Mouse (Mus musculus) megakaryocyte, embryonic 14.5 days (primary cell): ENCODE results near the gene 2610507B11Rik. TPM values are rescaled to one million over a fixed set of nuclear protein-coding genes. Genes with fewer than 3 reads are reported as not detected.

Experiments used
- H3K27me3 ChIP-seq: replicated peaks from 2 replicates; pipeline ENCODE3; 2012; ENCODE audit warnings: inconsistent platforms
- H3K36me3 ChIP-seq: replicated peaks from 2 replicates; pipeline ENCODE3; 2012; ENCODE audit warnings: low read length, inconsistent platforms, mixed read lengths
- H3K4me1 ChIP-seq: 2 replicates; pipeline ENCODE4 v1.6.1; 2012; ENCODE audit warnings: inconsistent platforms
- H3K4me3 ChIP-seq: replicated peaks from 2 replicates; pipeline ENCODE3; 2012; ENCODE audit warnings: moderate library complexity, mild to moderate bottlenecking, inconsistent platforms
- H3K9me3 ChIP-seq: 2 replicates; pipeline ENCODE4 v1.6.1; 2012; ENCODE audit warnings: inconsistent platforms
- FLI1 ChIP-seq: IDR thresholded peaks from 2 replicates; pipeline ENCODE4 v1.6.1; 2012; ENCODE audit warnings: low read length, inconsistent platforms, mixed read lengths
- GATA1 ChIP-seq: IDR thresholded peaks from 3 replicates; pipeline ENCODE4 v1.6.1; 2012; ENCODE audit warnings: mixed read lengths, low read length, inconsistent platforms, borderline replicate concordance
- polyA plus RNA-seq: library from polyadenylated mRNA; stranded (reverse); fragments of >175 nt; gene quantifications from 2 replicates; pipeline ENCODE4 v1.2.3, GENCODE M21; 2012; ENCODE audit warnings: low replicate concordance; ENCODE audit not compliant: insufficient read depth

The 2610507B11Rik gene
- polyA plus RNA-seq, 1 experiment = 39.7 TPM

DNA sequence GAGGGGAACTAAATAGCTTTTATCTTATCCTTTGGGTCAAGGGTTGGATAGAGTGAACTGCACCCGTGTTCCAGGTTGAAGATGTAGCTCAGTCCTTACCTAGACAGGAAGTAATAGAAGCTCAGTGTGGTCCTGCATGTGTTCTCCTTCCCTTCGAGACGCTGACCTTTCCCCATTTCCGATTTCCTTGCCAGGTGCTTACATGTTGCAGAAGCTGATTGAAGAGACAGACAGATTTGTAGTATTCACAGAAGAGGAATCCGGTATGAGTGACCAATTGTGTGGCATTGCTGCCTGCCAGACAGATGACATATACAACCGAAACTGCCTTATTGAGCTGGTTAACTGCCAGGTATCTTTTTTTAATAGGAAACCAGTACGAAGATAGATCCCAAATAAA lies 17.3 kb downstream of the 2610507B11Rik start:
- TF ChIP-seq FLI1 (no peak), GATA1 (no peak)
- Histone ChIP-seq H3K9me3 (no peaks in the 10 kb centered on the region), H3K27me3 (no peaks in the 10 kb centered on the region), H3K4me1 (0 out of 2 replicates have a peak, but pooled peaks cover 7% of the 10 kb centered on the region), H3K4me3 (no peak overlapping the region), H3K36me3 (peaks cover 99% of the 10 kb centered on the region)

DNA sequence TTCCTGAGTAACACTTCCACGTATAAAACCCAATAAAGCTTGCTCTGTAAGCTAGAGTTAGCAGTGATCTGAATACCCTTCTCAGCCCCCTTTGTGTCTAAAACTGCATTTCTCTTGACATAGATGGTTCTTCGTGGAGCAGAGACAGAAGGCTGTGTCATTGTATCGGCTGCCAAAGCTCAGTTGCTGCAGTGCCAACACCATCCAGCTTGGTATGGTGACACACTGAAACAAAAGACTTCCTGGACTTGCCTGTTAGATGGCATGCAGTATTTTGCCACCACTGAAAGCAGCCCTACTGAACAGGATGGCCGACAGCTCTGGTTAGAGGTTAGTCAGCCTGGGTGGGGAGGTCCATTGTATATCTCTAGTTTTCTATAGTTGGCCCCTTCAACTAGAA lies 18.0 kb downstream of the 2610507B11Rik start:
- H3K36me3 ChIP-seq = peaks cover 99% of the 10 kb centered on the region
- no peaks in the 10 kb centered on the region for H3K27me3 ChIP-seq
- no peak overlapping the region for H3K4me3 ChIP-seq
- TF ChIP-seq GATA1 (no peak), FLI1 (no peak)
- 0 out of 2 replicates have a peak, but pooled peaks cover 7% of the 10 kb centered on the region for H3K4me1 ChIP-seq
- H3K9me3 ChIP-seq = no peaks in the 10 kb centered on the region

DNA sequence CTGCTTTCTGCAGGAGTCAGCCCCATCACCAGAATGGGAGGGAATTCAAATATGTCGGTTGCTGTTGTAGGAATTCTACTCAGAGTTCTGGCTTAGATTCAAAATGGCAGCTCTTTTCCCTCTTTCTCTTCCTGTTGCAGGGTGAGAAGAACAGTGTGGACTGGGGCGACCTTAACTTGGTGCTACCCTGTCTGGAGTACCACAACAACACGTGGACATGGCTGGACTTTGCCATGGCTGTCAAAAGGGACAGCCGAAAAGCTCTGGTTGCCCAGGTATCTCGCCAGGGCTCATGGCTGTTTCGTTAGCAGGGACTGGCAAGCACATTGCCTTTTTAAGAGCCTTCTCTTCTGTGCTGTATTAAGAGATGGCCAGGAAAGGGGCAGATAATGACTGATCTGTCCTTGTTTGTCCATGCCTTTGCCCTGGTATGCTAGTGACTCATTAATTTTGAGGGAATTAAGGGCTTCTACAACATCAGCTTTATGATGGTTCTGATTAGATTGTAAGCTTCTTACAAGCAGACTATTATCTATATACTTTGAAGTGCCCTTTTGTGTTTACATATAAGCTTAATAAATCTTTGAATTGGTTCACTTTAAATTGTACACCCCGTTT lies 27.7 kb downstream of the 2610507B11Rik start:
- Histone ChIP-seq H3K9me3 (no peaks in the 10 kb centered on the region), H3K4me1 (no peaks in the 10 kb centered on the region), H3K4me3 (no peak overlapping the region), H3K27me3 (no peaks in the 10 kb centered on the region), H3K36me3 (peaks cover 96% of the 10 kb centered on the region)
- TF ChIP-seq FLI1 (no peak), GATA1 (no peak)

DNA sequence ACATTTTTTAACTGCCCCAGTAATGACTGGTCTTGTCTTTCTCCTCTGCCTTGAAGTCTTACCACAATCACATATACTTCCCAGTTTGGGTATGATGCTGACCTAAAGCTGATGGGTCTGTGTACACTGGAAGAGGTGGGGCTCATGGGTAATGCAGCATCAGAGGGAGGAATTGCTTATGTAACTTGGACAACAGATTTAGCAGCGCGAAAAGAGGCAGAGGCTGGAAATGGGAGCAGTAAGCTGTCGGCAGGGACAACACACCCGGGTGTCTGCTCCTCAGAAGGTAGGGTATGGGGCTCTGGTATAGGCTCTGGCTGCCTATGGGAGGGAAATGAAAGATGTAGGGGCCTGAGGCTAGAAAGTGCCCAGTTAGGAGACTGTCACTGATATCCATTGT lies 29.1 kb downstream of the 2610507B11Rik start, which contains the start of gene BC030499:
Gene BC030499 (plus strand): TSS at position 188 of the 400 bp plus-strand sequence.
- no peak for TF ChIP-seq GATA1
- Histone ChIP-seq H3K4me3 (no peak within 1 kb of the TSS), H3K27me3 (no peaks in the 10 kb centered on the region), H3K36me3 (peaks cover 95% of the 10 kb centered on the region), H3K9me3 (no peaks in the 10 kb centered on the region), H3K4me1 (no peaks in the 10 kb centered on the region)

DNA sequence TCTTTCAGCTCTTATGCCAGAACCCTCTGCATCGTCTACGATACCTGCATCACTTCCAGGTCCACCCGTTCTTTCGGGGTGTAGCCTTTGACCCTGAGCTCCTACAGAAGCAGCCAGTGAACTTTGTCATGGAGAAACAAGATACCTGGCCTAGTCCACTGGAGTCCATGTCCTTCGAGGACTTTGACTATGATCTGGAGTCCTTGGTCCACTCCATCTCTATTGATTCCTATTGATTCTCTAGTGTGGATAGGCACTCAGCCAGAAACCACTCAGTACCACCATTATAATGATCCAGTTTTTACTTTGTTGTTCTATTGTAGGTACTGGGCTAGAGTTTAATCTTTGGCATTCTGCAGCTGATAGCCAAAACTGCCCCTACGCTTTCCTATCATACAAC lies 33.0 kb downstream of the 2610507B11Rik start:
- no peaks in the 10 kb centered on the region for H3K27me3 ChIP-seq
- TF ChIP-seq FLI1 (no peak), GATA1 (no peak)
- peaks cover 66% of the 10 kb centered on the region for H3K36me3 ChIP-seq
- H3K4me3 ChIP-seq = no peak overlapping the region
- H3K9me3 ChIP-seq = no peaks in the 10 kb centered on the region
- H3K4me1 ChIP-seq = peaks cover 3% of the 10 kb centered on the region; the same call in 1 of the 2 replicates

DNA sequence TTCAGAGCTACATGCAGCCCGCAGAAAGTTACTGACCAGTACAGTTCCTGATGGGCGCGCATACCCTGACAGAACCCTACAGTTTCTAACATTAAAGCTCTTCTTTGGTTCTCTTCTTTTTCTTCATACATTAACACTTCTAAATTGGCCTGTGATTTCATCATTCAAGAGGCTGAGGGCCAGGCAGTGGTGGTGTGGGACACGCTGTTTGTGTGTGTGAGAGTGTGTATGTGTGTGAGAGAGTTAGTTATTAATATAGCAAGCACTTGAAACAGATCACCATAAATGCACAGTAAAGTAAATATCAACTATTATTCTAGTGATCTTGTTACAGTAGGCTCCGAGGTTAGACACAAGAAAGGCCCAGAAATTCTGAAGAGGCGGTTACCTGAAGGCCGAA lies 39.4 kb downstream of the 2610507B11Rik start:
- H3K4me1 ChIP-seq = peaks cover 39% of the 10 kb centered on the region
- no peak for TF ChIP-seq GATA1
- no peak for TF ChIP-seq FLI1
- H3K4me3 ChIP-seq = peak overlapping the region; percentile 95
- no peaks in the 10 kb centered on the region for H3K27me3 ChIP-seq
- H3K36me3 ChIP-seq = peaks cover 28% of the 10 kb centered on the region
- no peaks in the 10 kb centered on the region for H3K9me3 ChIP-seq

DNA sequence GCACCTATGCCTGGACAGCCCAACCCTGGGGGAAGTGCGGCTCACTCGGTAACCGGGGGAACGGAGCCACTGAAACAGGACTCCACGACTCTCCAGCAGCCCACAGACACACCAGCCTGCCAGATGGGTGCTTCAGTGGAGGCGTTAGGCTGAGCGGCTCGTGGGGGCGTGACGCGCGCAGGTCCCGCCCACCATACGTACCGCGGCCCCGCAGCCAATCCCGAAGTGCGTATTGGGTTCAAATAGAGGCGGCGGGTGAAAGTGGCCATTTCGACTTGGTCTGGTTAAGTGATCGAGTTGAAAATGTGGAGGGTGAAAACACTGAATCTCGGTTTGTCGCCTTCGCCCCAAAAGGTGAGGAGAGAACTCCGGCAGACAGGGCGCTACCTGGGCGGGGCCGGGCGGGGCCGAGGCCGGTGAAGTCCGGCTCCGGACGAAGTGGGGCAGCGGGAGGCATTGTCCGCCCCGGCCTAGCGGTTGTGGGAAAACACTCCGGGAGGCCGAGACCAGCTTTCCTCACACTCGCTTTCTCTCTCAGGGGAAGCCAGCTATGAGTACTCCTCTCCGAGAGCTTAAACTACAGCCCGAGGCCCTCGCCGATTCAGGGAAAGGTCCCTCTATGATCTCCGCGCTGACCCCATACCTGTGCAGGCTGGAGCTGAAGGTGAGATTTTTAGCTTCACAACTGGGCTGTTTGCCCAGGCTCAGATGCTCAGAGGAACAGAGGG lies 40.0 kb downstream of the 2610507B11Rik start, which contains the start of gene Spag5:
Gene Spag5 (plus strand): TSS at position 173 of the 728 bp plus-strand sequence.
- Histone ChIP-seq H3K9me3 (no peaks in the 10 kb centered on the region), H3K27me3 (no peaks in the 10 kb centered on the region), H3K36me3 (peaks cover 28% of the 10 kb centered on the region), H3K4me1 (peaks cover 45% of the 10 kb centered on the region), H3K4me3 (peak within 1 kb of the TSS; percentile 95)
- TF ChIP-seq FLI1 = no peak; the same call in 1 of the 2 replicates
- no peak for TF ChIP-seq GATA1

DNA sequence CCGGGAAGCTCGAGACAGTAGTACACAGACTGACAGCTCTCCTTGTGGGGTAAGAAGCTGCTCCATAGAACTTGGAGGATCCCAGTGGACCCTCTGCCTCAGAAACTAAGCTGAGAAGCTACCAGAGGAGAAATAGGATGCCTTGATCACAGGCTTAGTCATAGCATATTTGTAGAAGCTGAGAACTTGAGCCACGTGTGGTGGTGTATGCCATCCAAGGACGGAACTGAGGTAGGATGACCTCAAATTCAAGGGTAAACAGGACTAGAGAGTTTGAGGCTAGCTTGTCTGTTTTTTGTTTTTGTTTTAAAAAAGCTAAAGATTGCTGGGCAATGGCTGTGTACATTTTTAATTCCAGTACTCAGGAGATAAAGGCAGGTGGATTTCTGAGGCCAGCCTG lies 43.7 kb downstream of the 2610507B11Rik start:
- Histone ChIP-seq H3K27me3 (no peaks in the 10 kb centered on the region), H3K4me3 (no peak overlapping the region), H3K36me3 (peaks cover 55% of the 10 kb centered on the region), H3K9me3 (no peaks in the 10 kb centered on the region), H3K4me1 (peaks cover 56% of the 10 kb centered on the region)
- TF ChIP-seq FLI1 = no peak
- TF ChIP-seq GATA1 = no peak

DNA sequence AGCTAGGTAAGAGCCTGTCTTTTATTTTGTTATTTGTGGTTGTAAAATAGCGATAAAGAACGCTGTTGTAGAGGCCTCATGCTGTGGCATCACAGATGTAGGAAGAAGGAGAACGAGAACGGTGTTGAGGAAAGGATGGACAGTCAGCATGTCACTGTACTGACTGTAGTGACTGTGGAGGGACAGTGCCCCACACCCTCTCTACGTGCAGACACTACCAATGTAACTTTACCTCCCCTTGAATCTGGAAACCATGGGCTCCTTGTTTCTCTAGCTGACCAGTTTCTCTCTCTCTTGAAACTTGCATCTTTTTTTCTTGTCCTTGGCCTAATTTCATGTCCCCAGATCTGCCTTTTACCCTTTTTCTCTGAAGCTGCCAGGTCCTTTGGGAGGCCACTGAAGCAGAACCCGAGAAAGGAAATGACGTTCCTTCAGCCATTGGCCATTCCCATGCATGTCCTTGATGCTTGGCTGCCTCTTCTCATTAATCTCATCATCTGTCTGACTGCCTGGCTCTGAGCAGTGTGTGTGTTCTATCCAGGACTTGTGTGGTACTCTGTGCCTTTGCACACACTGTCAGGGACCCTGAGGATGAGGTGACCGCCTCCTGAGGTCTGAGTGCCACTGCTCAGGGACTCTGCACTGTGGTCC lies 49.4 kb downstream of the 2610507B11Rik start:
- H3K27me3 ChIP-seq = no peaks in the 10 kb centered on the region
- peaks cover 86% of the 10 kb centered on the region for H3K36me3 ChIP-seq
- no peaks in the 10 kb centered on the region for H3K9me3 ChIP-seq
- no peak overlapping the region for H3K4me3 ChIP-seq
- peaks cover 45% of the 10 kb centered on the region for H3K4me1 ChIP-seq
- TF ChIP-seq GATA1 (no peak), FLI1 (no peak)

DNA sequence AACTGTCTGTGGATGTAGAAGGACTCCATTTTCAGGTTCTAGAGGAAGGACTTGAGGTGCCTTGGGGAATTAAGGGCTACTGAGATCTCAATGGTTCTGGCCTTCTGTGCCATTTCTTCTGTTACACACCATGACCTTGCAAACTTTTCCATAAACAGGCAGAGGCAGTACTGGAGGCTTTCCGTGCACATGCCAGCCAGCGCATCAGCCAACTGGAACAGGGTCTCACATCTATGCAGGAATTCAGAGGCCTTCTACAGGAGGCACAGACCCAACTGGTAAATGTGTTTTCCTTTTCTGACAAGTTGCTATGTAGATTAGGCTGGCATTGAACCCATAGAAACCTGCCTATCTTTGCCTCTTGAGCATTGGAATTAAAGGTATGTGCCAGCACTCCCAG lies 52.1 kb downstream of the 2610507B11Rik start:
- Histone ChIP-seq H3K4me1 (peaks cover 26% of the 10 kb centered on the region), H3K9me3 (no peaks in the 10 kb centered on the region), H3K36me3 (peaks cover 90% of the 10 kb centered on the region), H3K27me3 (no peaks in the 10 kb centered on the region), H3K4me3 (no peak overlapping the region)
- TF ChIP-seq GATA1 (no peak), FLI1 (no peak)
